Mouse (Mus musculus) CD4-positive, CD25-positive, alpha-beta regulatory T cell, adult 2 months (primary cell): Measurements from ENCODE around the gene Tbc1d30.
A peak's percentile ranks its signal among the peaks of the same experiment; 100 is the strongest.

Source experiments
- DNase-seq: peaks from one replicate; pipeline ENCODE4 v3.0.0-alpha.2; 2012; ENCODE audit warnings: low read depth, low spot score

The Tbc1d30 gene

DNA sequence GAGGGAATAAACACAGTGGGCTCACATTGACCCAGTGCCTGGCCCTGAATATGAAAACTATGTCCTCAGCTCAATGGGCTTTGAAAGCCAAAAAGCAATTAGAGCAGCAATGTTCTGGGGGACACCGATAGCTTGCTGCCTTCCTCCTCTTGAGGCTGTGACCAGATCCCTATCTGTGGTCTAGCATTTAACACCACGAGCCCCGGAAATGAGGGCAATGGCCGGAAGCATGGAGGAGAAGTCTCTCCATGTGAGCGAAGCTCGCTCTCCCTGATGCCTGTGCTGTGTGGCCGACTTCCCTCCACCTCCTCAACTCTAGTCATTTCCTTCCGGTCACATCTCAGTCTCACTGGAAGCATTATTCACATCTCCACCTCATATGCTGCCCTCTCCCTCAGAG lies 82.3 kb downstream of the Tbc1d30 start:
- peak; percentile 43 for DNase-seq

- no peak for DNase-seq
Measured at GRCm38 (mm10) chr10:121264204-121264575, 86.9 kb downstream of the Tbc1d30 start.

GRCm38 (mm10) chr10:121263520-121264203 lies 87.4 kb downstream of the Tbc1d30 start:
- DNase-seq: peak; percentile 78

DNA sequence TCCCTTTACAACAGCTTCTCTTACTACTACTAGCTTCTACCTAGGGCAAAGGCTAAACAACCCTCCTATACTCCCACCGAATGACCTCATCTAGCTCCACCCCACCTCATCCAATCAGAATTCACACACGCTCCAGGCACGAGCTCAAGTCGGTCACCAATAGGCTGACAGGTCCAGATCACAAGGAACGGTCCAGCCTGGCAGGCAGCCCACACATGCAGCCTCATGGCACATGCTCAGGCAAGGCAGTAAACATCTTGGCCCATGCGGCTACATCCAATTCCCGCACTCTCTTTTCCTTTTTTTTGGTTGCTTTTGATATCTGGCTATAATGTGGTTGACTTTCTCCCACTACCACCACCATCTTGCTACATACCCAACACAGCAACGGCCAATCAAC lies 88.9 kb downstream of the Tbc1d30 start:
- DNase-seq: no peak

- no peak for DNase-seq
Measured at GRCm38 (mm10) chr10:121261036-121261592, 90.0 kb downstream of the Tbc1d30 start.

- peak; percentile 84 for DNase-seq
Measured at GRCm38 (mm10) chr10:121256115-121256825, 94.8 kb downstream of the Tbc1d30 start.

- no peak for DNase-seq
Measured at GRCm38 (mm10) chr10:121255465-121255864, 95.6 kb downstream of the Tbc1d30 start.

DNA sequence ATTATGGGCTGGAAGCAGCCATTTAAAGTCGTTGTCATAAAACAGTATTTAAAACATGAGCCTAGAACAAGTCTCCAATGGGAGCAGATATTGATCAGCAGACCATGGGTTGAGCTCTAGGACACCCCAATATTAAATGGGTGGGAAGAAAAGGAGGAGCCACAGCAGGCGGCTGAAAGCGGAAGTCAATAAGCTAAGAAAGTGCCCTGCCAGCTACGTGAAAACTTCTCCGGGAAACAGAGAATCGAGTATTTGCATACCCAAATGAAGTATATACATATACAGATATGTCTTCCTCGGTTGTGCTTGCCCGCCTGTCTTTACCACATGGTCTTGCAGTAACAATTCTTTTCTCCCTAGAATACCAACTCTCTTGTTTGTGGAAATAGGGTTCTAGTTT lies 96.7 kb downstream of the Tbc1d30 start:
- no peak for DNase-seq

DNA sequence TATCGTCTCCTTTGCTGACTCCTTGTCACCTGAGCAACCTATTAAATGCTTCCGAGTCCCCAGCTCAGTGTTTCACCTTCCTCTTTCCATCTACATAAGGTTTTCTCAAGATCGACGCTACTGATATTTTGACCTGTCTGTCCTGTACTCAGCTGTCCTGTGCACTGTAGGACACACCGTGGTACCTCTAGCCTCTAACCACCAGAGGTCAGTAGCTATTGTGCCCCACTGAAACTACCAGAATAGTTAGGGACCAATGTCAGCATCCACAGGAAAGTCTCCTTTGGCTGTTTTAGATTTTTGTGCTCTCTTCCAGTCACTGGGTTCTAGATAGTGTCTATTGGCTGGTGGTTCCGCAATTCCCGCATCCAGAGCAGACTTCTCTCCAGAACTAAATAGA lies 98.3 kb downstream of the Tbc1d30 start:
- no peak for DNase-seq

DNA sequence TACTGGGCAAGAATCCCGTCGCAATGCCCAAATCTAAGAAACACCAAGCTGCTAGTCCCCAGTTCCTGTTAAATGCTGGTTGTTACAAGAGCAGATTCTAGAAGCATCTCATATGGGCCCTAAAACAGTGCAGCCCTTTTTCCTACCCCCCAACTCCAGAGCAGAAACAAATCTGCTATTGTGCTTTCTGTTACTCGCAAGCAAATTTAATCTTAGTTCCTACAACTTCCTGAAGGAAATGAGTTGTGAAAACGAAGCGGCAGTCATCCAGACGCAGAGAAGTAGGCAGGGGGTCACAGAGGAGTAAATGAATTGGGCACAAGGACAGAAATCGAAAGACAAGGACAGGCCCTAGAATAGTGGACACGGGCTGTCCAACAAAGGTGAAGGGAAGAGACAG lies 99.9 kb downstream of the Tbc1d30 start:
- no peak for DNase-seq

DNA sequence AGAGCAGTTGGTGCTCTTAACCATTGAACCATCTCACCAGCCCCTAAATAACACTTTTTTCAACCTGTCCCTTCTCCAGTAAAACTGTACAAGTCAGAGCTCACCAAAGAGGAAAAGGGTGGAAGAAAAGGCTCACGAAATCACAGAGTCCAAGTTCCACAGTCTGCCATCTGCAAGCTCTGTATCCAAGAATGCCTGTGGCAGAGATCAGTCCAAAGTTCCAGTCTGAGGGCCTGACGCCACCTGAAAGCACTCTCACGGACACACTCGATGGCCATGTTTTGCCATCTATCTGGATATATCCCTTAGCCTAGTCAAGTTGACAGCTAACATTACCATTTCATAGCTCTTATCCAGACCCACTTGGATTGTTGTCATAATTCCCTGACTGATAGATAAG lies 101.3 kb downstream of the Tbc1d30 start:
- DNase-seq: no peak

DNA sequence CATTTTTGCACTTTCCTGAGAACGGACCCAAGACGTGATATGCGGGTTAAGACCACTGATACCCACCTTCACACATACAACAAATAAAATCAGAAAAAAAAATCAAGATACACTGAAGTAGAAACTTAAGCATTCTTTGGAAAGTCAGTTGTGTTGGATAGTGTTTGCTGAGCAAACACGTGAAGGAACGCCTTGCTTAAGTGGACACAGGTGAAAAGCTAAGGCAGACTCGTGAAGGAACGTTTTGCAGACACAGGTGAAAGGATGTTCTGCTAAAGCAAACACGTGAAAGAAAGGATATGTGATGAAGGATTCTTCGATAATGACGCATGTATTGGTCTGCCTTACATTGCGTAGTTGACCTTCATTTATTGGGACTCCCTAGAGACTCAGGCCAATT lies 103.5 kb downstream of the Tbc1d30 start:
- no peak for DNase-seq

GRCm38 (mm10) chr10:121246971-121247370 lies 104.1 kb downstream of the Tbc1d30 start:
- no peak for DNase-seq

DNA sequence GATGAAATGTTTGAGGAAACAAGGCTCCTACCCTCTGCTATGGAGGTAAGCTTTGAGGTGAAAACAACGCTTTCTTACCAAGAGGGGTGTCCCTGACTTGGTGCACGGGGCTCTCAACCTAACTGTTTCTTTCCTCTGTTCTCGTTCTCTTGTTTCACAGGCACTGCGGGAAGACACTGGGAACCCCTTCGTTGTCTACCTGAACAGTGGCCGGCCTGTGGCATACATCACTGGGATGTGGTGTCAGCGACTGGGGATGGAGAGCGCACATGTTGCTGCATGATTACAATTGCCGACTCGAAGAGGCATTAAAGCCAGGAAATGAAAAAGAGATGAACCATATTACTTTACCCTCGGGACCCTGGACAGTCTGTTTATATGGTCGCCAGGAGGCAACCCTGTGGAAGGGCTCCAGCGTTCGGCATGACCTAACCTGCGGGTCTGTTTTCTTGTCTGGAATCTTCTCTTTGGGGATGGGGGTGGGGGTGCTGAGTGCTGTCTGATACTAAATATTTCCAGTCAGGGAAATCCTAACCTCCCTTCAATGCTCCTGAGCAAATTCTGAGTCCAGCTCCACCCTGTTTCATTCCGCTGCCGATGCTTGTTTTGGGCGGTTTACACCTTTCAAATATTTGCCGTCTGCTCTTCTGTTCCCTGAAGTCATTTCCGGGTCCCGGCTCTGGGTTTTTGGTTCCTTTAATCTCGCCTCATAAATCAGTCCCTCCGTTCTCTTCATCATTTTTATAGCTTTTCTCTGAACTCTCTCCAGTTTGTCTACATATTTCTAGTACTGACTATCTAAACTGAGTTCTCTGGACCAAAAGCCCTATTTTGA lies 107.5 kb downstream of the Tbc1d30 start:
- no peak for DNase-seq

GRCm38 (mm10) chr10:121242596-121242995 lies 108.5 kb downstream of the Tbc1d30 start:
- no peak for DNase-seq

DNA sequence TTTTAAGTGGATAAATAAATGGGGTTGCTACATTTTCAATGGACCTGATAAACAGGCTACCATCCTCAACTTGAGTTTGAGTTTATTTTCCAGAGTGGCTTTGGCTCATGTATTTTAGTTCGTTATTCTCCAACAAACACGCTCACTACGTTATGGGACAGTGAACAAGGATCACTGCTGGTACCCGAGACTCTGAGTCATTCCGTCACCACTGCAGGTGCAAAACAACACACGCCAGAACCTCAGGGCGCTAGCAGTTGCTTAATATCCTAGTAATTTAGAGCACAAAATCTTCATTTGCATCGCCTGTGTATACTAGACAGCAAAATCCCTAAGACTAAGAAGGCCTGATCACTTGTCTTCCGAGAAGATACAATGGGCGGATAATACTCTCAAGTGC lies 112.0 kb downstream of the Tbc1d30 start:
- DNase-seq: no peak

GRCm38 (mm10) chr10:121238551-121238950 lies 112.5 kb downstream of the Tbc1d30 start:
- DNase-seq: no peak

DNA sequence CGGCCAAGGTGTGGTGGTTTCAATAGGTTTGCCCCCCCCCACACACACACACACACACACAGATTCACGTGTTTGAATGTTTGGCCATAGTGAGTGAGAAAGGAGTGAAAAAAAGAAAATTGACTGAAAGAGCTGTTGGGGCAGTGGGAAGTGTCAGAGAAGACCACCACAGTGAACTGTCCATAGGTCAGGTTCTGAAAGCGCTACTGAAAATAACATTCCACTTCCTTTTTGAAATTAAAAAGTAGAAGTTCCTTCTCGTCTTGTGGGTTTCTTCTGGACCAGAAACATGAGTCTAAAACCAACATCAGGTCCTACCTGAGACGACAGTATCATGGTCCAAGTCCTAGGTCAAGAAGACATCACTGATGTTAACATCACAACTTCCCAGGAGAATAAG lies 113.7 kb downstream of the Tbc1d30 start:
- no peak for DNase-seq

- no peak for DNase-seq
Measured at GRCm38 (mm10) chr10:121235167-121235824, 115.8 kb downstream of the Tbc1d30 start.

- no peak for DNase-seq
Measured at GRCm38 (mm10) chr10:121234476-121234875, 116.6 kb downstream of the Tbc1d30 start.

DNA sequence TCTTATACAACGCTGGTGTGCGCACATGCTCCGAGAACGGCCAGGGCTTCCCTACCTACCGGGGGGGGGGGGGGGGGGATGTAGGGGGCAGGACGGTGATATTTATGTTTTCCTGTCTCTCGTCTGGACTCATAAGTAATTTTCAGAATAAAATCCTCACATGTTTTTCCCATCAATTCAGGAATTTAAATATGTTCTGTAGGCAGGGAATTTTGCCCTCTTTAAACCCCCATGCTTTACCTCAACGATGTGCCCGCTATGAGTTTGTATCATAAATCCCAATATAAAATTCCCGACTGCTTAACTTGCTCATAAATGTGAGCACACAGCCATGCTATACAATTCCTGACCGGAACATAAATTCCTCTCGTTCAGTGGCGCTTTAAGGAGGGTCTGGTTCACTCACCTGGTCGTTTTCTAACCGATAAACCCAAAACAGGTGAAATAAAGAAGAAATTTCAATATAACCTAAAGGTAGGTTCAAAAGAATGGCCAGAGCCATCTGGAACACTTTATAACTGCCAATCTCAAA lies 122.6 kb downstream of the Tbc1d30 start:
- DNase-seq: no peak
